Mouse (Mus musculus) NIH3T3 (cell line): ENCODE data around the gene Ankib1.
"Not testable (repeated sequence)": the region's sequence is repeated elsewhere in the genome, so short reads cannot be mapped to it uniquely, and the experiment has no call there.

Source experiments
- DNase-seq: peaks from one replicate; pipeline ENCODE4 v3.0.0-alpha.2; 2012; ENCODE audit warnings: low read depth

Gene Ankib1

GRCm38 (mm10) chr5:3723415-3723814 is 79.3 kb downstream of the Ankib1 start:
- no peak for DNase-seq

GRCm38 (mm10) chr5:3722873-3723272 is 79.9 kb downstream of the Ankib1 start:
- no peak for DNase-seq

- no peak for DNase-seq
Observed at GRCm38 (mm10) chr5:3719371-3719770, 83.4 kb downstream of the Ankib1 start.

GRCm38 (mm10) chr5:3715800-3716199 is 86.9 kb downstream of the Ankib1 start:
- no peak for DNase-seq

- DNase-seq: no peak
Observed at GRCm38 (mm10) chr5:3702180-3702579, 100.5 kb downstream of the Ankib1 start.

- no peak for DNase-seq
Observed at GRCm38 (mm10) chr5:3700025-3700424, 102.7 kb downstream of the Ankib1 start.

GRCm38 (mm10) chr5:3696031-3696430 is 106.7 kb downstream of the Ankib1 start:
- DNase-seq: no peak

GRCm38 (mm10) chr5:3695191-3695590 is 107.5 kb downstream of the Ankib1 start:
- DNase-seq: no peak

- no peak for DNase-seq
Observed at GRCm38 (mm10) chr5:3692956-3693355, 109.8 kb downstream of the Ankib1 start.

- no peak for DNase-seq
Observed at GRCm38 (mm10) chr5:3691283-3691682, 111.4 kb downstream of the Ankib1 start.

GRCm38 (mm10) chr5:3688298-3688697 is 114.4 kb downstream of the Ankib1 start:
- DNase-seq: peak; percentile 60

- no peak for DNase-seq
Observed at GRCm38 (mm10) chr5:3669938-3670554, 132.7 kb downstream of the Ankib1 start.

GRCm38 (mm10) chr5:3666585-3666984 is 136.1 kb downstream of the Ankib1 start:
- DNase-seq: no peak

GRCm38 (mm10) chr5:3665225-3665624 is 137.5 kb downstream of the Ankib1 start:
- no peak for DNase-seq

GRCm38 (mm10) chr5:3657085-3657484 is 145.6 kb downstream of the Ankib1 start, which contains the start of gene Gatad1:
TSS of gene Gatad1 (minus strand) at chr5:3657185.
- DNase-seq: no peak

- no peak for DNase-seq
Observed at GRCm38 (mm10) chr5:3653801-3654200, 148.9 kb downstream of the Ankib1 start.

GRCm38 (mm10) chr5:3652903-3653575 is 149.7 kb downstream of the Ankib1 start:
- not testable (repeated sequence) for DNase-seq

- DNase-seq: no peak
Observed at GRCm38 (mm10) chr5:3651621-3652020, 151.1 kb downstream of the Ankib1 start.

GRCm38 (mm10) chr5:3650881-3651280 is 151.8 kb downstream of the Ankib1 start, which contains the start of gene Tmbim7:
TSS of gene Tmbim7 (plus strand) at chr5:3651181.
- no peak for DNase-seq

GRCm38 (mm10) chr5:3648849-3649210 is 153.9 kb downstream of the Ankib1 start:
- no peak for DNase-seq

- no peak for DNase-seq
Observed at GRCm38 (mm10) chr5:3648206-3648848, 154.4 kb downstream of the Ankib1 start.

- peak; percentile 91 for DNase-seq
Observed at GRCm38 (mm10) chr5:3647708-3648121, 155.0 kb downstream of the Ankib1 start.
